Mouse (Mus musculus): ENCODE results near the gene Fxr2. TPM values are rescaled to one million over a fixed set of nuclear protein-coding genes. Genes with fewer than 3 reads are reported as not detected.
"Not testable (repeated sequence)": the region's sequence is repeated elsewhere in the genome, so short reads cannot be mapped to it uniquely, and the experiment has no call there.

Gene Fxr2
- total RNA-seq, 2 experiments from 2014 or later, result 98.2 to 107 TPM

DNA sequence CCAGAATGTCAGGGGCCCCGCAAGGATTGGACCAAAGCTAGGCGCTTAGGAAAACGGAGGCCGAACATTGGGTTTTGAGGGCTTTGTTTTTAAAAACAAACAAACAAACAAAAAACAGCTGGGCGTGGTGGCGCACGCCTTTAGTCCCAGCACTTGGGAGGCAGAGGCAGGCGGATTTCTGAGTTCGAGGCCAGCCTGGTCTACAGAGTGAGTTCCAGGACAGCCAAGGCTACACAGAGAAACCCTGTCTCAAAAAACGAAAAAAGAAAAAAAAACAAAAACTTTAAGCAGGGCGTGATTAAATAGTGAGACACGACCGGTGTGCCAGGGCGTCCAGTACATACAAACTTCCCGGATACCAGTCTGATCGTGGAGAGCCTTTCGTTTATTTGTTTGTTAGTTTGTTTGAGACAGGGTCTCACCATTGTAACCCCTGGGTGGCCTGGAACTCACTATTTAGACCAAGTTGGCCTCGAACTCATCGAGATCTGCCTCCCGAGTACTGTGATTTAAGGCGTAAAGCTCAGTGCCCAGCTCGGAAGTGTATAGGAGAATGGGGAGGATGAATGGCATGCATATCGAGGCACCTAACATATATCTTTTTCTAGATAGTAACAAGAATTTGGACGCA is 49.5 kb downstream of the Fxr2 start:
- intact Hi-C loops (cut with DNase I), result loop anchor here (5.0 kb wide), 1 partner anchor 75 kb away; the partner anchor contains the start of gene Polr2a

DNA sequence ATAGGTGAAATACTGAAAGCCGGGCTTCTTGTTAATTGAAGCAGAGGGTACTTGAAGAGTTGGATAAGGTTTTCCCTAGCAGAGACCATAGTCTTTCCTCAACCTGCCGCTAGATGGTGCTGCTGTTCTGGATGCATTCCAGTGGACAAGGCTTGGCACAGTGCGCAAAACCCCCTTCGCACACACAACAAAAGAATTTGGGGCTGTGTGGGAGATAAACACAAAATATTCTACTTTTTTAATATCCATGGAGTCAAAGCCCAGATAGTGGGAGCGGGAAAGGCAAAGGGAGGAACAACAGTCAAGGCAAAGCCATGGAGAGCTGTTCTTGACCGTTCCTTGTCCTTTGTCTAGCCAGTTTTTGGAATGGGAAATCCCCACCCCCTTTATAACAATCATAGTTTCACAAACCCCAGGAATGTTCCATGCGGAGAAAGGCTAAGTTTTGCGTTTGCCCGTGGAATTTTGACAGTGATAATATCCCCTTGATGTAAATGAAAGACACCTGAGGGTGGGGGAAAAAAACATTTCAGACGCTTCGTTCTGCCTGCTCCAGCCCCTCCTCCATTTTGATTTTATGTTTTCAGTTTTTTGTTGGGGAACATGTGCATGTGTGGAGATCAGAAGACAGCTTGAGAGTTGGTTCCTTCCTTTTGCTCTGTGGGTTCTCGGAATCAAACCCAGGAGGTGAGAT is 50.2 kb downstream of the Fxr2 start:
- intact Hi-C loops (cut with DNase I), result loop anchor here (5.0 kb wide), 1 partner anchor 74 kb away; the partner anchor contains the start of gene Polr2a

More for the DNA sequence above, 49.5 kb downstream of the Fxr2 start:
- DNase-seq, result peak; percentile 31

DNA sequence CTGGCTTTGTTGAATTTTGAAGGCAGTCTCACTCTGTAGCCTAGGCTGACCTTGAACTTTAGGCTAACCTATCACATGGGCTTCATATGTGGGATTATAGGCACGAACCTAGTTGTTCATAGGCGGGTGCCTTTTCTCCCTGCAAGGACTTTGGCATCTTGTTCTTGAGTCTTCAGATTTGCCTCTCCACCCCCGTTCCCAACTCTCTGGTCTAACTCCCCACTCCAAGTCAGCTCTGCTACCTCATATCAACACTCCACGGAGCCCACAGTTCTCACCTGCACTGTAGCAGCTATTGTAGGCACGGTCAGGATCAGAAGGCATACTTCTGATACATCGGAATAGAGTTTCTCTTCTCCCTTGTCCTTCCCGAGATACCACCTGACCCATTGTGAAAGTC is 50.8 kb downstream of the Fxr2 start:
- intact Hi-C loops (cut with DNase I), result loop anchor here (5.0 kb wide), 1 partner anchor 74 kb away; the partner anchor contains the start of gene Polr2a
- no peak for DNase-seq

More for the DNA sequence above, 50.2 kb downstream of the Fxr2 start:
- peak; percentile 93 for DNase-seq

GRCm38 (mm10) chr11:69684128-69684745 is 51.4 kb downstream of the Fxr2 start:
- intact Hi-C loops (cut with DNase I), result loop anchor here (5.0 kb wide), 1 partner anchor 73 kb away; the partner anchor contains the start of gene Polr2a
- DNase-seq, result no peak

DNA sequence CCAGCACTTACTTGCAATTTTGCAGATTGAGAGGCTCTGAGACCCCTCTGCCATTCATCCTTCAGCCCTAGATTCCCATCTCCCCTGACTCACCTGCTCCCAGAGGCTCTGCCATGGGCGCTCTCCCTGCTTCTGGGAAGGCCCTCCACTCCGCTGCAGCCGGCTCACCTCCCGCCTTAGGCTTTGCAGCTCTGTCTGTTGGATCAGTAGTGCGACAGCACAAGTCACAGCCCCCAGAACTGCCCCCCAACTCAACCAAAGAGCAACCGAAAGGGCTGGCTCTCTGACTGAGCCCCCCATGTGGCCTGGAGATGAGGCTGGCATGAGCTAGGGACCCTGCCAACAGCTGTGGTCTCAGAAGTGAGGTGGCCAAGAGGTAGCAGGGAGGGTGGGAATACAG is 52.1 kb downstream of the Fxr2 start:
- intact Hi-C loops (cut with DNase I), result loop anchor here (5.0 kb wide), 1 partner anchor 72 kb away; the partner anchor contains the start of gene Polr2a
- DNase-seq, result no peak

- peak; percentile 63 for DNase-seq
- intact Hi-C loops (cut with DNase I), result no loop called here
Measured at GRCm38 (mm10) chr11:69685526-69686148, 52.8 kb downstream of the Fxr2 start, which contains the start of gene Tnfsf13. TSS of gene Tnfsf13 (minus strand) at chr11:69685784.

DNA sequence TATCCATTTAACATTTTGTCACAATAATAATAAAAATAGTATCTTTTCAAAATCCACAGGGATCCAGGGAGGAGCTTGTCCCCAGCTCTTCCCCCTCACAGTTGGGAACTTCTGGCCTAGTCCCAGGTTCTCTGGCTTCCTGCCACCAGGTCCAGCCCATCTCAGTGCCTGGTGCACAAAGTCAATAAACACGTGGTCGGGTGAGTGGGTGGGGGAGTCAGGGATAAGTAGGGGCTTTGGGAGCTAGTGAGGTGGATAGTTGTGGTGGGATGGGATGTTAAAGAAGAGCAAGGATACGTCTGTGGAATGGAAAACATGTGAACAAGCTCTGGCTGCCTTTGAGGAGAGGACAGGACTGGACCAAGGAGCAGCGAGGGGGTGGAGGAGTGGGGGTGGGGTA is 53.6 kb downstream of the Fxr2 start:
- intact Hi-C loops (cut with DNase I), result no loop called here
- DNase-seq, result peak; percentile 84

DNA sequence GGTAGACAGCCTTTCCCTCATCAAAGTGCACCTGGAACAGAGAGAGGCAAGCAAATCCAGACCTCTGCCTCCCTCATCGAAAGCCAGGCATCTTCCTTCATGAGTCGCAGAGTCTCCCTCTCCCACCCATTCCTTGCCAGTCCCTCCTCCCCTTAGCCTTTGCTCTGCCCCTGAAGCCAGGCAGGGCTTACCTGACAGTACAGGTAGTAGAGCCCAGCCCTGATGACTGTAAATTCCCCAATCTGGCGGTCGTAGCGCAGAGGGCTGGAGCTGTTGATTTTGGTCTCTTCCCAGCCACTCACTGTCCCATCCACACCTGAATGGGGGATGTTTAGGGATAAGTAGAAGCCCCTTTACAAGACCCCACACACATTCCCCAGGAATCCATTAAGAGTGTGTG is 54.3 kb downstream of the Fxr2 start:
- intact Hi-C loops (cut with DNase I), result no loop called here
- DNase-seq, result no peak

GRCm38 (mm10) chr11:69689891-69690290 is 57.1 kb downstream of the Fxr2 start:
- intact Hi-C loops (cut with DNase I), result no loop called here
- no peak for DNase-seq

DNA sequence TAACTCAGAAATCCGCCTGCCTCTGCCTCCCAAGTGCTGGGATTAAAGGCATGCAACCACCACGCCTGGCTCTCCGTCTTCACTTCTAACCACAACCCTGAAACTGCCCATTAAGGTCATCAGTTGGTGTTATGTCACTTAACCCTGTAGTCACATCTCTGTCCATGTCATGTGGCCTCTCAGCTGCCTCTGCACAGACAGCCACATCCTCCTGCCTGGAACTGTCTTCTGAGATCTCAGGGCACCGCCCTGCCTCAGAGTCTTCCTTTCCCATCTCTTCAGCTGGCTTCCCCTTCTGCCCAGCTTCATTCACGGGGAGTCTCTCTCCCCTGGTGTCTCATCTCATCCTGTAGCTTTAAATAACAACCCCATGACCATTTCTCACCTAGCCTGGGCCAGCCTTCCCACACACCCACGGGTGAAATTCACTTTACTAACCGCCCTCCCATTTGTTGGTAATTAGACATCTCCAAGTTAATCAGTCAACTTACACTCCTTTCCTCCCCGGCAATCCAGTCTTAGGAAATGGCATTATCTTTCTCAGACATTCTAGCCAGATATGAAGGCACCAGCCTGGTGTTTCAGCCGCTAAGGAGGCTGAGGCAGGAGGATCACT is 59.5 kb downstream of the Fxr2 start:
- no peak for DNase-seq
- intact Hi-C loops (cut with DNase I), result no loop called here

DNA sequence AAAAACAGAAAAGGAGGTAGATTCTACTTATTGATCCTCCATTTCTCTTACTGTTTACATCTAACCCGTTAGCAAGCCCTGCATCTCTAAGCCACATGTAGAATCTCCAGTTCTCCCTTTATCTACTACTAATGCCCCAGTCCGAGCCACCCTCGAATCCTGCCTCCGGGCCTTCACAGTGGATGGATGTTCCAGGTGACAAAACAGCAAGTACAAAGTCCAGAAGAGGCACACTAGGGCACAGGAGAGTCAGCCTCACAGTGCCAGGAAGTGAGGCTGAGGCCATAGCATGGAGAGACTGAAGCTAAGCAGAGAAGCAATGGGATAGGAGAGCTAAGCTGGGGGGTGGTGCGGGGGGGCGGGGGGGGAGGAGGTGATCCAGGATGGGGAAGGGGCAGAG is 60.1 kb downstream of the Fxr2 start:
- intact Hi-C loops (cut with DNase I), result no loop called here
- DNase-seq, result no peak

DNA sequence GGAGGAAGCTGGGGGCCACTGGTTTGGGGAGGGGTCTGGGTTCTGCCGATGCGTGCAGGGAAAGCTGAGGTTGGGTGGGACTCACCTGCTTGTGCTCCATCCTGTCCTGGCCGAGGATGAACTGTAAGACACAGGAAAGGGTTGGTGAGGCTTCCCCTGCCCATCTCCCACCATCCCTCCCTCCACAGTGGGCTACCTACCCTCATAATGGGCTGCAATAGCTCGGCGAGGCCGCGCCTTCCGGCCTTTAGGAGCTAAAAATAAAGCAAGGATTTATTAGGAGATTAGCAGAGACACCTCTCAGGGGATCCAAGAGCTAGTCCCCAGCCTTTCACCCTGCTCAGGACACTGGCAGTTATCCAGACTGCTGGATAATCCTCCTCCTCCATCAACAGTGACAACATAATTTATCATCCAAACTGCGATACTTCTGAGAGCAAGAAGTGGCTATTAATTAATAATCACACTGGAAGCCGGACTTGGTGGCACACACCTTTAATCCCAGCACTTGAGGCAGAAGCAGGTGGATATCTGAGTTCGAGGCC is 60.7 kb downstream of the Fxr2 start:
- intact Hi-C loops (cut with DNase I), result no loop called here
- DNase-seq, result no peak

DNA sequence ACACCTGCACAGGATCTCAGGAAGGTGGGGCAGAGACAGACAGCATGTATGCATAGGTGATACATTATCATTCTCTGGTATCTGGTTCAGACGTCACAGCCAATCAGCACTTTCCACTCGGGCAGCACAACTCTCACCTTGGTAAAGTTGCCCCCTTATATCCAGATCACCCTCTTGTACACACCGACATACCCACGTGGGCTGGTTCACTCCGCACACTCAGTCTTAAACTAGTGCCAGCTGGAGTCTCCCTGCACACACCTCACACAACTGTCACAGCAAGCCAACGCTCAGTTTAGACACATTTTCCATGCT is 62.2 kb downstream of the Fxr2 start:
- intact Hi-C loops (cut with DNase I), result no loop called here
- DNase-seq, result no peak

- intact Hi-C loops (cut with DNase I), result no loop called here
- peak; percentile 65 for DNase-seq
Measured at GRCm38 (mm10) chr11:69695361-69696181, 62.8 kb downstream of the Fxr2 start, which contains the start of the genes Tnfsf12 and Tnfsfm13. TSS of gene Tnfsf12 (minus strand) at chr11:69695849. TSS of gene Tnfsfm13 (minus strand) at chr11:69696098.

DNA sequence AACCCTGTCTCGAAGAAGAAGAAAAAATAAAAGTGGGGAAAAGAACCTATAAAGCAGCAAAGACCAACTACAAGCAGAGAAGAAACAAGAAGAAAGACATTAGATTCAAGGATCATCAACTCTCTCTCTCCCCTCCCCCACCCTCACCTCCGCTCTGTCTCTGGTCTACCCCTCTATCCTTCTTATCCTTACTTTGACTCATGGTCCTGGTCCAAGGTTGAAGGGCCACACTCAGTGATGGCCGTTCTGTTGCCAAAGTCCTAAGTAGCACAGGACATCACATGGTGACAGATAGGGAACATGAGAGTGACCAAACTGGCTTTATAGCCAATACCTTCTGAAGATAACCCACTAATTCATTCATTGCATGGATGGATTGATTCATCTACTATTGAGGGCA is 64.6 kb downstream of the Fxr2 start:
- no peak for DNase-seq
- intact Hi-C loops (cut with DNase I), result no loop called here

GRCm38 (mm10) chr11:69698574-69698973 is 65.8 kb downstream of the Fxr2 start:
- intact Hi-C loops (cut with DNase I), result no loop called here

GRCm38 (mm10) chr11:69699595-69699994 is 66.8 kb downstream of the Fxr2 start:
- no peak for DNase-seq
- intact Hi-C loops (cut with DNase I), result no loop called here

More at GRCm38 (mm10) chr11:69698574-69698973, 65.8 kb downstream of the Fxr2 start:
- no peak for DNase-seq

- intact Hi-C loops (cut with DNase I); DNase-seq: not testable (repeated sequence)
Measured at GRCm38 (mm10) chr11:69702886-69703285, 70.1 kb downstream of the Fxr2 start.
